Mouse (Mus musculus) bone marrow, adult 2 months (tissue): Measurements from ENCODE around the gene Fbxo24.

Source experiments
- CTCF ChIP-seq: fragments of 200-500 bp; IDR thresholded peaks from 2 replicates; pipeline ENCODE4 v1.5.1; 2011; ENCODE audit warnings: low read length, control low read depth; ENCODE audit not compliant: control insufficient read depth, insufficient read depth
- POLR2A ChIP-seq: fragments of 200-500 bp; IDR thresholded peaks from 2 replicates; pipeline ENCODE4 v1.6.1; 2011; ENCODE audit warnings: low read depth, mild to moderate bottlenecking, control low read depth, low read length, borderline replicate concordance; ENCODE audit not compliant: control insufficient read depth

DNA sequence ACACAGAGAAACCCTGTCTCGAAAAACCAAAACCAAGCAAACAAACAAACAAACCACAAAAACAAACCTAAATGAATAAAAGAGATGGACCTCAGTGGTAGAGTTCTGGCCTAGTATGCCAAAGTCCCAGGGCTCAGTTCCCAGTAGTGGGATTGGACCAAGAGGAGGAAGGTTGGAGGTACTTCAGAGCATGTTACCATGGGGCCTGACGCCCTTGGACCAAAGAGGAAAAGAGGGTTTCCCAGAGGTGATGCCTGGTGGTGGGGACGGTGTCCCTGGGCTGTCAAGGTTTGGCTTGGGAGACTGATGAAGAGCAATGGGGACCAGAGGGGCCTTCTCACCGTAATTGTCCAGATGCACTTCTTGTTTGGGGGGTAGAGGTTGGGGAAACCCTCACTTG is 18.7 kb downstream of the Fbxo24 start:
- TF ChIP-seq CTCF (no peak), POLR2A (no peak)
